Mouse (Mus musculus) monocyte, adult 5-6 weeks (primary cell): ENCODE measurements at regions not wholly inside any gene's neighbourhood (a gene's known extent, or its start where the extent isn't known, plus 50 kb on each side); places are given as distances from the start of the nearest gene placed in this dataset.

Experiments used
- ATAC-seq: fragments of 153-309, 156-312 bp; replicated peaks from 2 replicates; pipeline ENCODE4 v1.8.0; 2017; ENCODE audit warnings: mild to moderate bottlenecking; ENCODE audit not compliant: low TSS enrichment, insufficient number of reproducible peaks, severe bottlenecking, poor library complexity, low FRiP score

DNA sequence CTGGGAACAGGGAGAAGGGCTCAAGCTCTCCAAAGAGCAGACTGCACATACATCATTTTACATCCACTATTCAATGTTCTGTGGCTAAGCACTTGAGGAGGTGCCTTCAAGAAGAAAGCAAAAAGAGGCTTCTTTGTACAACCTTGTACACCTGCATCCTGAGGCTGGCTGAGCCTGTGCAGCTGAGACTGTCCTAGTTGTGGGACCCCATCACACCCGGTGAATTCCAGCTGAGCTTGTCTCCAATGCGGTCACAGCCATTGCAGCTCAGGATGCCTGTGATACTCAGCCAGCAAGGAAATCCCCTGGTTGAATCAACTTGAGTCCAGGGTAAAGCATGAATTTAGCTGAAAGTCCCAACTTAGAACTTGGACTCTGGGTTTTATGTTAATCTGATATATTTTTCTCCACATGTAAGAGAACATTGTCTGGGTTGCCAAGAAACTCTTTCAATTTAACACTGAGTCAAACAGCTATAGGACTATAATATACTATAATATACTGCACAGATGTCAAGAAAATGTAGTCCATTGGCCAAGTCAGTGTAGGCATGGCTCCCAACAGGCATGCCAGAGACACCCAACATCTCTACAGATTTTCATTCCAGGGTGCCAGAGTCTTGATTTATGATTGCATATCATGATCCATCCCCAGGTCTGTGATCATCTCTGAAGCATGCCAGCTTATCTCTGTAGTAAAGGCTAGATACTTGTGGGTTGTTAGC, 599.2 kb downstream of the Pard3 start:
- ATAC-seq = no peak

- no peak for ATAC-seq
Measured at GRCm38 (mm10) chr8:127666606-127667005, 602.9 kb downstream of the Pard3 start.

GRCm38 (mm10) chr8:127668991-127669390, 605.3 kb downstream of the Pard3 start:
- ATAC-seq = no peak

DNA sequence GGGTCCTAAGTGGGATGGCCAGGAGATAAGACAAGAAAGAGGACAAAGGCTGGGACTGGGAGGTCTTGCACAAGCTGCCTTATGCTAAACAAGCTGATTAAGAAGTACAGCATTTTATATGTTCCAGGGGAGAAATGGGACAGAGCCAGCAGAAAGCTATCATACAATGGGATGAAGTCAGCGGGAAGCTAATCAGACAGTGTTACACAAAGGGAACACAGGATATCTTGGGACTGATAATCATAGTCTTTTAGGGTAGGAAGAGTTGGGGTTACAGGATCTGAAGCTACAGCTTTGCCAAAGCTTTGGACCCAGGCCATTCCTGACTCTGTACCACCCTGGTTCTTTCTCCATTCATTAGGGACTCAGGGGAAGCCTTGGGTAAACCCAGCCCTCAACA, 610.4 kb downstream of the Pard3 start:
- ATAC-seq = no peak

DNA sequence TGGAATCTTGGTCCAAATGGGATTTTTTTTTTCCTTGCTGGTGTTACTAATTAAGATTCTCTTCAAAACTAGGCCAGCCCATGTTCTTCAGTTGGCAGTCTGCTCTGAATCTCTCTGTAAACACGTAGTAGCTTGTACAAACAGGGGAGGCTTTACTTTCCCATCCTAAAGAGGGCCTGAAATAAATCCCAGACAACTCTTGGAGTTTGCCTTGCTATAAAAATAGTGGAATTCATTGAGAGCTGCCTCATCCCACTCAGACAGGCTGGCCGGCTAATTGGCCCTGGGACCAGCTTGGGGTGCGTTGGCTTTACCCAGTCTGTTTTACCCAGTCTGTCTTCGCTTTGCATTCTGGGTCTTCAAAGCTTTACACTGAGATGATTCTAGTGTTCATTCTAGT, 611.7 kb downstream of the Pard3 start:
- no peak for ATAC-seq

DNA sequence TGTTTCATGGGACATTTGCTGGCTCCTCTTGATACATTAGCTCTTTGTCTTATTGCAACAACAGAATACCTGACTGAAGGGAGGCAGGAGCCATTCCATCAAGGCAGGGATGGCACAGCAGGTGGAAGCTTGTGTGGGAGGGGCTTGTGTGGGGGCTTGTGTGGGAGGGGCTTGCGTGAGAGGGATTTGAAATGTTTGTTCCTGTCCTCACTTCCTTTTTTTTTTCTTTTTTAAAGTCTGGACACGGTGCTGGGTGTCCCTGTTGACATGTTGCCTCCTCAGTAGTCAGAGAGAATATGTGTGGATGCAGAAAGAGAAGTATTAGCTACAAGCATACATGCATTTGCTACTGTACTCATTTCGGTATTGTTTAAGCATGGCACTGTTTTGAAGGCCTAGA, 616.5 kb downstream of the Pard3 start:
- no peak for ATAC-seq

DNA sequence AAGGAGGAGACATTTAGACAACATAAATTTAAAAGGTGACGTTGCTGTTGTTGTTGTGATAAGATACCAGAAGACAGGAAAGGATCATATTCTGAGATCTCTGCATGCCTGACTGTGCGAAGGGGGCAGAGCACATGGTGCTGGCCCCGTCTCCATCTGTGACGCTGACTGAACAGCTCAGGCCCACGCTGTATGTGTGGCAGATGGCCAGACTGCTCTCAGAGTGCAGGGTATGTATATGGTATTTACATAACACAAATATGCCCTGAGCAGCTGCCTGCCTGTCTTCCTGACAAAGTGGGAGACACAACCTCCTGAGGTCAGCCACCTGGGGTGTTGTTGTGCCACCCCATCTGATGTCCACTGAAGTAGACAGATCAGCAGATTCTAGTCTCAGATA, 620.5 kb downstream of the Pard3 start:
- no peak for ATAC-seq

DNA sequence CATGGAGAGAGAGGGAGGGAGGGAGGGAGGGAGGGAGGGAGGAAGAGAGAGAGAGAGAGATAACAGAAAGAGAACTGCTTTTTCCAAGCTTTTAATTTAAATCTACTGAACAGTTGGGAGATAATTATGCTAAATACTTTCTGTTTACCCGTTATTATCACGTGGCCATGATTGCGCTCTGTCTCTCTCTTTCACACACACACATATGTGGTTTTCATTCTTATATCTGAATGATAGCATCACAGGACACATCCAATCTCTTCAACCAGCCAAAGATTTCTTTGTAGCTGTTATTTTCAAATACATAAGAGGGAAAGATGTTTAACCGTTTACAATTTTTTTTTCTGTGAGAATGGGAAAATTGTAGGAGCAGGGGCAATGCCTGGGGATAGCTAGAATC, 627.1 kb downstream of the Pard3 start:
- no peak for ATAC-seq

GRCm38 (mm10) chr8:127698404-127698803, 634.7 kb downstream of the Pard3 start:
- no peak for ATAC-seq

DNA sequence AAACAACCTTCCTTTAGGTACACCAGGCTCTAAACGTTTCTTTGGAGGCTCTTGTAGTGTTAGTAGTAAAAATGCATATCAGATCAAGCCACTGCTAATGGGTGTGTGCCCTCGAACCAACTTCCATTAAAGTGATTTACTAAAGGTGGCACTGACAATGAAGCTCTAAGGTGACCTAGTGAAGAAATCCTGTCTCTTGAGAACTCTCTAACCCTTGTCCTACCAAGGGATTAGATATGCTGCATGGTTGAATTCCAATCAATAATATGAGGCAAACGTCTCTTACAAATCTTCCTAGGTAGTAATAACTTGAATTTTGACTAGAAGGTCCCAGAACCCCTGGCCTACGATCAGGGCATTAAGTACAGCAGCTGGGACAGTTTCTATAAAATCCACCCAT, 640.7 kb downstream of the Pard3 start:
- no peak for ATAC-seq

- ATAC-seq = no peak
Measured at GRCm38 (mm10) chr8:127706051-127706835, 642.5 kb downstream of the Pard3 start.

GRCm38 (mm10) chr8:127709439-127709838, 645.7 kb downstream of the Pard3 start:
- no peak for ATAC-seq

DNA sequence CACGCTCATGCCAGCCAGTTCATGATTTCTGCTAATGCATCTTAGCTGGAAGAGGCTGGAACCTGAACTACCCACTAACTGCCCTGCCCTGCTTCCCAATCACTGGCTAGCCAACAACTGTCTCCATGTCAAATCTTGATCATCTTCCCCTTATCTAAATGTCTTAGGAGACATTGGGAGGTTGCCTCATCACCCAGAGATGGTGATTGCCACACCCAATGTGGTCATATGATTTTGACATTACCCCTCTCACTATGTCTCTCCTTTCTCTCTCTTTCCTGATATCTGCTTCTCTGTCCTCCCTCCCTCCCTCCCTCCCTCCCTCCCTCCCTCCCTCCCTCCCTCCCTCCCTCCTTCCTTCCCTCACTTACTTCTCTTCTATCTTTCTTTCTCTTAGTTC, 643.3 kb upstream of the Nrp1 start:
- ATAC-seq = no peak

GRCm38 (mm10) chr8:127717969-127718368, 640.4 kb upstream of the Nrp1 start:
- no peak for ATAC-seq

- no peak for ATAC-seq
Measured at GRCm38 (mm10) chr8:127719881-127720280, 638.5 kb upstream of the Nrp1 start.

GRCm38 (mm10) chr8:127720593-127721290, 637.7 kb upstream of the Nrp1 start:
- ATAC-seq = no peak

- ATAC-seq = no peak
Measured at GRCm38 (mm10) chr8:127721624-127722023, 636.8 kb upstream of the Nrp1 start.

- no peak for ATAC-seq
Measured at GRCm38 (mm10) chr8:127734059-127734458, 624.3 kb upstream of the Nrp1 start.

DNA sequence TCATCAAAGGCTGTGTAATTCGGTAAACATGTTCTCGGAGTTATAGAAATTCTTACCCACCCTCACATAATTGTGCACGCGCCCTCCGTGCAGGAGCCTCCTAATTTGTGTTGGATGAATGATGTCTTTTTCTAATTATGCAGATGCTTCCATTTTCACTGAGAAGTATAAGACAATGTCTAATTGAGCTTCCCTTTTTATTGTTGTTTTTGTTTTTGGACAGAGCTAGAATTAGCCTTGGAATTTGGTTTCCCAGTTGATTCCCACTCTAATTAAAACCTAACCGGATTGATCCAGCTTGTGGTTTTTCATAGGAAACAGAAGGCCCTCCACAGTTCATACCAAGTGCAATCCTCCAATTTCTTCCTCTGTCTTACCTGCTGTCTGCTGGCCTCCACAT, 616.2 kb upstream of the Nrp1 start:
- ATAC-seq = no peak

- ATAC-seq = no peak
Measured at GRCm38 (mm10) chr8:127745221-127745620, 613.2 kb upstream of the Nrp1 start.
